Mouse (Mus musculus): ENCODE results near the gene Bcl2l1.

DNA sequence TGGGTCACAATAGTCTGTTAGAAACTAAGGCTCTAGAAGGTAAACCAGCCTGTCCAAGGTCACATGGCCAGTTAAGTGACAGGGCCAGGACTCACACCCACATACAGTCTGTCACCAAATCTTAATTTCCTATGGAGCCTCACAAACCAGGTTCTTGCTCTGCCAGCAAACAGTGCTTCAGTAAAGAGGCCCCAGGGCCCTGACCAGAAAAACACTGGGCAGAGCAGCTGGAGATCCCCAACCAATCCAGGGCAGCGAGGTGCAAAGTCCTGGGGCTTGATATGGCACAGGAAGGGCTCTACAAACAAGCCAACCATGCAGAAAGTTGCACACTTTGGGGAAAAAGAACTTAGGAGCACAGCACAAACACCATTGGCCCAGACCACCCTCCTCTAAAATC is 3.0 kb downstream of the Bcl2l1 start:
- TF ChIP-seq POLR2A (IDR thresholded peaks at IDR 0.05; ENCODE audit: extremely low read depth, insufficient read depth, low read length) (0 out of 2 replicates have a peak, but pooled peaks have one; percentile 31), CTCF (IDR thresholded peaks at IDR 0.05; ENCODE audit: low read depth, low read length) (no peak)
